8 mouse cellular contexts compared by ENCODE assay signal in the genomic region with DNA sequence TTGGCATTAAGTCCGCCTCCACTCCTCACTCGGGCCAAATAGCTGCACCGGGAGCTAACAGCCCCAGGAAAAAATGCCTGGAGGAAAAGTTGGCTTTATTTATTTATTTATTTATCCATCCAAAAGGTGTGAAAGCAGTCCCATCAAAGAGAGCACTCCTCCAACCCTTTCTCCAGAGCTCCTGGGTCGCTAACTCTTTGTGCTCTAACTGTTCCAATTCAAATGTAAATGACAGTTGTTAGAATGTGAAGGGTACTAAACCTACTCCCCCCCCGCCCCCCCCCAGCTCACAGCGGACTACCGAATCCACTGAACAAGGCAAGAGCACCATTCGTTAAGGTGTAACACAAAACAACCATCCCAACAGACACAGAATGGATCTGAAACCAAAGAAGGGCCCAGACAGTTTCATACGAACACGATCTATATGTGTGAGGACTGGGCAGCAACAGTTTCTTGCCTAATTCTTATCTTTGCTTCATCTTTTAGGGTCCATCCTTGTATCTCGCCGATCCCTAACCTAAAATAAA. TPM values are rescaled to one million over a fixed set of nuclear protein-coding genes. Genes with fewer than 3 reads are reported as not detected.
DNase-seq lines count a peak whose midpoint lies in the region; ATAC-seq and TF ChIP-seq lines count a peak whose summit lies in the region.

No protein-coding gene starts in this region.

- H3K4me2 ChIP-seq in limb, embryonic 14.5 days (replicated peaks; ENCODE audit: low read depth, low read length, severe bottlenecking), result peak overlapping the region; percentile 53
- peak overlapping the region; percentile 57 for H3K4me2 ChIP-seq in stomach, postnatal 0 days (replicated peaks; ENCODE audit: low read depth)

- peak; percentile 49; the same call in 1 of the 2 replicates for ATAC-seq in frontal cortex, adult (ENCODE audit: low TSS enrichment)
- ATAC-seq in limb, embryonic 14.5 days (ENCODE audit: low FRiP score, low read depth), result no peak
- ATAC-seq in stomach, postnatal 0 days (ENCODE audit: low FRiP score, low TSS enrichment), result peak; percentile 35; the same call in 1 of the 2 replicates

- no peaks in the 10 kb centered on the region for H3K27me3 ChIP-seq in testis, adult 2 months (ENCODE audit: control insufficient read depth, insufficient read depth, low read length)
- no peaks in the 10 kb centered on the region for H3K27me3 ChIP-seq in limb, embryonic 14.5 days (ENCODE audit: control insufficient read depth, insufficient read depth, low read length)
- no peaks in the 10 kb centered on the region for H3K27me3 ChIP-seq in stomach, postnatal 0 days (ENCODE audit: control insufficient read depth, insufficient read depth, low read length)

- H3K4me3 ChIP-seq in testis, adult 2 months (ENCODE audit: control insufficient read depth, low read depth, low read length), result peak overlapping the region; percentile 96
- H3K4me3 ChIP-seq in limb, embryonic 14.5 days (replicated peaks; ENCODE audit: low read length), result peak overlapping the region; percentile 47
- H3K4me3 ChIP-seq in stomach, postnatal 0 days (ENCODE audit: low read depth, low read length), result peak overlapping the region; percentile 51

- no peaks in the 10 kb centered on the region for H3K36me3 ChIP-seq in testis, adult 2 months (ENCODE audit: control insufficient read depth, insufficient read depth, low read length)
- no peaks in the 10 kb centered on the region for H3K36me3 ChIP-seq in limb, embryonic 14.5 days (ENCODE audit: control insufficient read depth, insufficient read depth, low read length)
- H3K36me3 ChIP-seq in stomach, postnatal 0 days (ENCODE audit: control insufficient read depth, insufficient read depth, low read length), result no peaks in the 10 kb centered on the region

- peak overlapping the region; percentile 99 for H3K27ac ChIP-seq in testis, adult 2 months (ENCODE audit: control insufficient read depth, insufficient read depth, low read depth, low read length)
- H3K27ac ChIP-seq in limb, embryonic 14.5 days (replicated peaks; ENCODE audit: low read depth, low read length), result peak overlapping the region; percentile 85
- peak overlapping the region; percentile 87 for H3K27ac ChIP-seq in stomach, postnatal 0 days (replicated peaks)

- H3K4me1 ChIP-seq in testis, adult 2 months (ENCODE audit: control insufficient read depth, insufficient read depth, low read length), result no peaks in the 10 kb centered on the region; the same call in 1 of the 2 replicates
- H3K4me1 ChIP-seq in limb, embryonic 14.5 days (ENCODE audit: control insufficient read depth, insufficient read depth, low read length), result peaks cover 2% of the 10 kb centered on the region; the same call in 1 of the 2 replicates
- no peaks in the 10 kb centered on the region for H3K4me1 ChIP-seq in stomach, postnatal 0 days (replicated peaks; ENCODE audit: control insufficient read depth, insufficient read depth)

- TF ChIP-seq POLR2A in testis, adult 2 months (IDR thresholded peaks at IDR 0.05; ENCODE audit: control insufficient read depth, low read depth, low read length), result no peak
- TF ChIP-seq POLR2A in limb, embryonic 14.5 days (IDR thresholded peaks at IDR 0.05; ENCODE audit: borderline replicate concordance, extremely low read depth, insufficient read depth, insufficient read length), result no peak

- no peak for DNase-seq in frontal cortex, adult 2 months (ENCODE audit: extremely low spot score in 1 of 2, low spot score in 1 of 2)
- no peak for DNase-seq in testis, postnatal 10 days (ENCODE audit: low spot score)
- DNase-seq in limb, embryonic 14.5 days (ENCODE audit: low spot score), result no peak
- DNase-seq in stomach, postnatal 0 days (ENCODE audit: low spot score), result no peak
- DNase-seq in ovary, adult 18-20 months (ENCODE audit: low spot score), result no peak
- DNase-seq in adrenal gland, postnatal 4 days (ENCODE audit: low spot score in 2 of 2), result no peak

- peak overlapping the region; percentile 66 for H3K9ac ChIP-seq in limb, embryonic 14.5 days (ENCODE audit: low read depth, low read length, severe bottlenecking)
- peak overlapping the region; percentile 61 for H3K9ac ChIP-seq in stomach, postnatal 0 days (ENCODE audit: low read length)

- no peaks in the 10 kb centered on the region for H3K9me3 ChIP-seq in limb, embryonic 14.5 days (ENCODE audit: control insufficient read depth, low read length)
- H3K9me3 ChIP-seq in stomach, postnatal 0 days (ENCODE audit: control insufficient read depth, low read length), result no peaks in the 10 kb centered on the region

- no peak for TF ChIP-seq CTCF in testis, adult 2 months (IDR thresholded peaks at IDR 0.05; ENCODE audit: control insufficient read depth, insufficient read depth, insufficient replicate concordance, low read depth, low read length)
- TF ChIP-seq CTCF in stomach, postnatal 0 days (IDR thresholded peaks at IDR 0.05; ENCODE audit: low read depth), result no peak

- WGBS in limb, embryonic 14.5 days, result 23% methylated on average over 12 of the region's 12 CpGs
- 17% methylated on average over 12 of the region's 12 CpGs for WGBS in stomach, postnatal 0 days

- no peak for TF ChIP-seq EP300 in stomach, postnatal 0 days (optimal IDR thresholded peaks at IDR 0.05)

RNA-seq across cellular contexts. Expression of a gene that starts 0.6 kb away (rescaled TPM):
- 22.3 and 28.7 TPM in 2 replicates for polyA plus RNA-seq in frontal cortex, adult 2 months (2012; rRNA removed)
- polyA plus RNA-seq in testis, adult 2 months (2012; rRNA removed), result 3.6 and 4.2 TPM in 2 replicates
- 10.8 and 11.4 TPM in 2 replicates for polyA plus RNA-seq in limb, embryonic 14.5 days (2012; rRNA removed)
- polyA plus RNA-seq in limb, embryonic 14.5 days (2014; fragmentation: Nextera tagmentation; extraction: Ambion mirVana), result 11.3 and 13.7 TPM in 2 replicates
- 4.2 and 4.8 TPM in 2 replicates for polyA plus RNA-seq in stomach, postnatal 0 days (2015; fragmentation: Nextera tagmentation; extraction: Ambion mirVana)
- 10 to 100 TPM; 11.6 to 23.3 TPM for total RNA-seq in adrenal gland, postnatal 4 days (2021)

RNA-seq across cellular contexts. Expression of a gene that starts 11.9 kb away (rescaled TPM):
- 3.4 TPM in 2 replicates for polyA plus RNA-seq in frontal cortex, adult 2 months (2012; rRNA removed)
- polyA plus RNA-seq in testis, adult 2 months (2012; rRNA removed), result 0.20 TPM in 2 replicates
- polyA plus RNA-seq in limb, embryonic 14.5 days (2012; rRNA removed), result 2.5 and 2.7 TPM in 2 replicates
- polyA plus RNA-seq in limb, embryonic 14.5 days (2014; fragmentation: Nextera tagmentation; extraction: Ambion mirVana), result 6.7 and 7.8 TPM in 2 replicates
- polyA plus RNA-seq in stomach, postnatal 0 days (2015; fragmentation: Nextera tagmentation; extraction: Ambion mirVana), result 2.8 and 2.9 TPM in 2 replicates
- total RNA-seq in adrenal gland, postnatal 4 days (2021), result 10 to 100 TPM in 1 of 2 experiments, 1 to 10 TPM in 1; 9.3 to 10.4 TPM

RNA-seq across cellular contexts. Expression of a gene that starts 44.6 kb away (rescaled TPM):
- 205 and 258 TPM in 2 replicates for polyA plus RNA-seq in frontal cortex, adult 2 months (2012; rRNA removed)
- polyA plus RNA-seq in testis, adult 2 months (2012; rRNA removed), result 1.4 and 2.1 TPM in 2 replicates
- 11.4 TPM in 2 replicates for polyA plus RNA-seq in limb, embryonic 14.5 days (2012; rRNA removed)
- polyA plus RNA-seq in limb, embryonic 14.5 days (2014; fragmentation: Nextera tagmentation; extraction: Ambion mirVana), result 17.1 and 21.3 TPM in 2 replicates
- polyA plus RNA-seq in stomach, postnatal 0 days (2015; fragmentation: Nextera tagmentation; extraction: Ambion mirVana), result 7.4 and 8.8 TPM in 2 replicates
- total RNA-seq in adrenal gland, postnatal 4 days (2021), result 10 to 100 TPM; 17.9 to 20.8 TPM
